Mouse (Mus musculus) c-Kit-positive CD71-negative TER-119-negative erythroid progenitor cells, embryonic 14.5 days (primary cell): ENCODE results near the gene Accsl.

ENCODE experiments used
- DNase-seq: peaks from one replicate; pipeline ENCODE4 v3.0.0-alpha.2; 2013; ENCODE audit warnings: low read depth

Accsl gene

GRCm38 (mm10) chr2:93809931-93810330, 59.0 kb downstream of the Accsl start:
- no peak for DNase-seq

GRCm38 (mm10) chr2:93808071-93808470, 60.9 kb downstream of the Accsl start:
- no peak for DNase-seq

GRCm38 (mm10) chr2:93807440-93807839, 61.5 kb downstream of the Accsl start:
- DNase-seq: no peak

GRCm38 (mm10) chr2:93806487-93807201, 62.3 kb downstream of the Accsl start:
- DNase-seq: no peak

GRCm38 (mm10) chr2:93805523-93805922, 63.4 kb downstream of the Accsl start:
- no peak for DNase-seq
